Mouse (Mus musculus) liver, embryonic 15.5 days (tissue): ENCODE measurements around the gene Ube2b. TPM values are rescaled to one million over a fixed set of nuclear protein-coding genes. Genes with fewer than 3 reads are reported as not detected.

Source experiments
- ATAC-seq: fragments of 200-750 bp; cut with Nextera tagmentation; 2 replicates; pipeline ENCODE4 v1.8.0; 2017; ENCODE audit warnings: moderate number of reproducible peaks, mild to moderate bottlenecking, moderate library complexity; ENCODE audit not compliant: insufficient read depth
- H3K27ac ChIP-seq: fragments of 300-500 bp; sonication (generic); replicated peaks from 2 replicates; pipeline ENCODE4 v1.5.1; 2015; ENCODE audit warnings: mild to moderate bottlenecking, inconsistent platforms
- H3K27me3 ChIP-seq: fragments of 300-500 bp; sonication (generic); 2 replicates; pipeline ENCODE4 v1.6.1; 2015; ENCODE audit warnings: mild to moderate bottlenecking, inconsistent platforms
- H3K36me3 ChIP-seq: fragments of 300-500 bp; sonication (generic); replicated peaks from 2 replicates; pipeline ENCODE4 v1.6.1; 2015; ENCODE audit warnings: moderate library complexity, mild to moderate bottlenecking, inconsistent platforms
- H3K4me1 ChIP-seq: fragments of 300-500 bp; sonication (generic); replicated peaks from 2 replicates; pipeline ENCODE4 v1.6.1; 2015; ENCODE audit warnings: inconsistent platforms
- H3K4me2 ChIP-seq: fragments of 300-500 bp; sonication (generic); 2 replicates; pipeline ENCODE4 v1.6.1; 2015; ENCODE audit warnings: moderate library complexity, mild to moderate bottlenecking, inconsistent platforms
- H3K4me3 ChIP-seq: fragments of 300-500 bp; sonication (generic); replicated peaks from 2 replicates; pipeline ENCODE4 v1.5.1; 2015; ENCODE audit warnings: mild to moderate bottlenecking, inconsistent platforms
- H3K9ac ChIP-seq: fragments of 300-500 bp; sonication (generic); 2 replicates; pipeline ENCODE4 v1.6.1; 2015; ENCODE audit warnings: moderate library complexity, mild to moderate bottlenecking, inconsistent platforms
- H3K9me3 ChIP-seq: fragments of 300-500 bp; sonication (generic); replicated peaks from 2 replicates; pipeline ENCODE4 v1.6.1; 2016; ENCODE audit warnings: inconsistent platforms
- WGBS: fragments of 180-500 bp; shearing (Covaris S2); methylation state at CpG from one replicate; pipeline ENCODE4 v1.1.7; 2015; ENCODE audit warnings: mixed read lengths; ENCODE audit not compliant: insufficient replicate concordance; 5-methylcytosine and 5-hydroxymethylcytosine counted together
- polyA plus RNA-seq: library from polyadenylated mRNA; unstranded; fragments of >200 nt; fragmentation: Nextera tagmentation; extraction: Ambion mirVana; gene quantifications from 2 replicates; pipeline ENCODE4 v1.2.1, GENCODE M21; 2015

Gene Ube2b
- polyA plus RNA-seq, 1 experiment from 2014 or later = 139 TPM

DNA sequence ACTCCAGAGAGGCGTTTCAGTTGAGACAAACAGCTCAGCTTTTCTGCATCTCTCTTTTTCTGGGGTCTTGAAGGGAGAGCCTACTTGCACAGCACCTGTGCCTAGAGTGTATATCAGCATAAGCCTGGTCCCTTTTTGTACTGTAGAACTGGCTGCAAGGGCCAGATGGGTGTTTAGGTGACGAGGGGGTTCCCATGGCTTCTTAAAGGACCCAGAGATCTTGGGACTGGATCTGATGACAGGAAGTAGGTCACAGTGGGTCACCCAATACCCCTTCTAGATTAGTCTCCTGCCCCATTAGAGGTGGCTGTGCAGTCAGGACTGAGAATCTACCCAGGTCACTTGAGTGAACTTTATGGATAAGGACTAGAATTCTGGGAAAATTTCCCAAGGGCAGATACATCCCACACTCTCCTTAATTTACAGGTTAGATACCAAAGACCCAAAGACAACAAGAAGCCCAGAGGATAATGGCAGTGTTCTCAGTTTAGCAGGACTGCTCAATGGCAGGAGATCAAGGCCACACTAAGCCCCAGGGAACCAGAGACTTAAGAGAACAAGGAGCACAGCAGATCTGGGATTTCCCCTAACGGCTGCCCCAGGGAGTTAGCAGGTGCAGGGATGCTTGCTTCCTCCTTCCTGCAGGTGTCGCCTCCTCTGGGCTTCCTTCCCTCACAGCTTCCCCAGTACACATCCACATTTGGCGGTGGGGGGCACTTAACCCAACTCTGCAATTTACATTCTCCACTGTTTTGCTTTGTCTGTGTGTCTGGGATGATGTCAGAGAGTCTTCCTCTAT, 64.7 kb downstream of the Ube2b start:
- Histone ChIP-seq H3K4me3 (no peak overlapping the region), H3K9me3 (no peaks in the 10 kb centered on the region), H3K36me3 (no peaks in the 10 kb centered on the region), H3K27ac (no peak overlapping the region), H3K4me2 (no peak overlapping the region), H3K27me3 (no peaks in the 10 kb centered on the region), H3K9ac (no peak overlapping the region), H3K4me1 (no peaks in the 10 kb centered on the region)
- ATAC-seq = no peak
- WGBS = 37% methylated on average over 5 of the region's 5 CpGs

Other genes with a start within 250 kb of the Ube2b start
- gene Sec24a, start 237.1 kb downstream of the Ube2b start, polyA plus RNA-seq = 7.0 and 7.3 TPM in 2 replicates
- gene Sar1b, start 237.1 kb downstream of the Ube2b start, polyA plus RNA-seq = 73.7 and 77.0 TPM in 2 replicates
- 0.69 and 0.83 TPM in 2 replicates for gene Jade2, start 143.1 kb downstream of the Ube2b start, polyA plus RNA-seq
- 46.3 and 48.6 TPM in 2 replicates for gene Cdkn2aipnl, start 33.1 kb downstream of the Ube2b start, polyA plus RNA-seq
- gene Cdkl3, start 3.5 kb upstream of the Ube2b start, polyA plus RNA-seq = 0.78 and 1.3 TPM in 2 replicates
- gene Ppp2ca, start 97.9 kb upstream of the Ube2b start, polyA plus RNA-seq = 31.4 and 31.6 TPM in 2 replicates
- not detected in 2 replicates for gene Olfr1373, start 144.8 kb upstream of the Ube2b start, polyA plus RNA-seq
- not detected in 2 replicates for gene Olfr1371, start 213.2 kb upstream of the Ube2b start, polyA plus RNA-seq
- gene Skp1a, start 231.2 kb upstream of the Ube2b start, polyA plus RNA-seq = 236 and 277 TPM in 2 replicates